Mouse (Mus musculus) layer of hippocampus, postnatal 14 days (tissue): Measurements from ENCODE around the gene Cep152. TPM values are rescaled to one million over a fixed set of nuclear protein-coding genes. Genes with fewer than 3 reads are reported as not detected.

Source experiments
- DNase-seq, 2 experiments: peaks; one replicate each; pipeline ENCODE4 v3.0.0; 2021 to 2022; ENCODE audit warnings: low spot score in 2 of 2, mixed read lengths in 1 of 2
- total RNA-seq, 2 experiments: library from RNA; stranded (reverse); gene quantifications; 2 replicates each; pipeline ENCODE4 v1.2.3; 2021

Gene Cep152
- total RNA-seq, 2 experiments from 2014 or later, result 2.9 to 3.0 TPM

DNA sequence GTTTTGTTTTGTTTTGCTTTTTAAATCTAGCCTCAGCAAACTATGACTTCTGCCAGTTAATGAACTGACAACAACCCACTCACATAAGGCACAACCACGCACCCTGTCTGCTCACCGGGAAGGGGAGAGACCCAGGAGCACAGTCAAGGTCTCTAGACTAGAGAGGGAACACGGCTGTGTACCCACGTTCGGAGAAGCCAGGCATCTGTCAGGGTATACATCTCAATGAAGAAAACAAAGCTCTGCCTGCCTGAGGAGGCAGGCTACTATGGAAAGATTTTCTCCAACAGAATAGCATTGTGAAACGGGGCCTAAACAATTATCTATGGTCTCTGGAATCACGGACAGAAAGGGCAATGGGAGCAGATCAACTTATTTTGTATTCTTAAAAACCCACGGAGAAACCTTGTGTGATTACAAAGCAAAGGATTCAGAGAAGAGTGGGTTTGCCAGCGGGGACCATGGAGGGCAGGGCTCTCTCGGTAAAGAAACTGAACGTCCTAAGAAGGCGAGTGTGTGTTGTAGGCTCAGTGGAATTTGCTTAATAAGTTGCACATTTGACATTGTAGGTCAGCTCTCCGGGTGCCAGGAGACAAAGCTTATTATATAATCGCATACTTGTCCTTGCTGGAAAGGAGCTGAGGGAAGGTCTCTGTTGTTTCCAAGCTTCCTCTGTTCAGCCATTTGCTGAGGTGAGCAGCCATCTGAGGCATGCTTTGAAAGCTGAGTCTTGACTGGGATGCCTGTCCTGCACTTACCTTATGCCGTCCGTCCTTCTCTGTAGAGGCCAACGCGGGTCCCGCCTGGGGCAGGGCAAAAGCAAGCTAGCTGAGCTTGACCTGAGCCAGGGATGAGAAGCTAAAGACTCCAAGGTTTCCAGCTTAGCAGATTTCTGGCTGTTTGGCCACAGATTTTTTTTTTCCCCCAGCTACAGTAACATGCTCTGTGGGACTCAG lies 66.0 kb downstream of the Cep152 start:
- DNase-seq, result no peak

GRCm38 (mm10) chr2:125555830-125556229 lies 69.1 kb downstream of the Cep152 start:
- no peak for DNase-seq

- DNase-seq, result no peak
Measured at GRCm38 (mm10) chr2:125548806-125549578, 75.9 kb downstream of the Cep152 start.

DNA sequence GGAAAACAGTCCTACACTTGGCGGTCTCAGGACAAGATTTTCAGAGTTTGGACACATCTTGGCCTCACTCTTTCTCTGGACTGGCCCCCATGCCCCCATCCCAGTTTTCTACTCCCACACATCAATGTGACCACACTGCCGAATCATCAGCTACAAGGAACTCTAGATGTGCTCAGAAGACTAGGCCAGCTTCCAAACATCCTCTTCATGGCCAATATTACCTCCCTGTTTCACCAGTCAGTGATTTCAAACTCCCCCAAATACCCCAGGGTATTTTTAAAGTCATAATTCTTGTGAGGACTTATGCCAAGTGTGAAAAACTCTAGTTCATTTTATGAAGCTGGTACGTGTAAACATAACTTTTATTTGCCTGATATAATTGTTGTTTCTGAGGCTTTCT lies 79.9 kb downstream of the Cep152 start:
- no peak for DNase-seq

- DNase-seq, result no peak
Measured at GRCm38 (mm10) chr2:125543646-125544045, 81.3 kb downstream of the Cep152 start.

- no peak for DNase-seq
Measured at GRCm38 (mm10) chr2:125541451-125541850, 83.5 kb downstream of the Cep152 start.

GRCm38 (mm10) chr2:125540579-125540978 lies 84.3 kb downstream of the Cep152 start:
- no peak for DNase-seq

GRCm38 (mm10) chr2:125539640-125540039 lies 85.3 kb downstream of the Cep152 start:
- no peak for DNase-seq

GRCm38 (mm10) chr2:125530665-125531064 lies 94.2 kb downstream of the Cep152 start:
- DNase-seq, result no peak

- DNase-seq, result no peak
Measured at GRCm38 (mm10) chr2:125526566-125526965, 98.3 kb downstream of the Cep152 start.

GRCm38 (mm10) chr2:125525484-125525883 lies 99.4 kb downstream of the Cep152 start:
- DNase-seq, result no peak

GRCm38 (mm10) chr2:125516594-125516993 lies 108.3 kb downstream of the Cep152 start:
- no peak for DNase-seq

DNA sequence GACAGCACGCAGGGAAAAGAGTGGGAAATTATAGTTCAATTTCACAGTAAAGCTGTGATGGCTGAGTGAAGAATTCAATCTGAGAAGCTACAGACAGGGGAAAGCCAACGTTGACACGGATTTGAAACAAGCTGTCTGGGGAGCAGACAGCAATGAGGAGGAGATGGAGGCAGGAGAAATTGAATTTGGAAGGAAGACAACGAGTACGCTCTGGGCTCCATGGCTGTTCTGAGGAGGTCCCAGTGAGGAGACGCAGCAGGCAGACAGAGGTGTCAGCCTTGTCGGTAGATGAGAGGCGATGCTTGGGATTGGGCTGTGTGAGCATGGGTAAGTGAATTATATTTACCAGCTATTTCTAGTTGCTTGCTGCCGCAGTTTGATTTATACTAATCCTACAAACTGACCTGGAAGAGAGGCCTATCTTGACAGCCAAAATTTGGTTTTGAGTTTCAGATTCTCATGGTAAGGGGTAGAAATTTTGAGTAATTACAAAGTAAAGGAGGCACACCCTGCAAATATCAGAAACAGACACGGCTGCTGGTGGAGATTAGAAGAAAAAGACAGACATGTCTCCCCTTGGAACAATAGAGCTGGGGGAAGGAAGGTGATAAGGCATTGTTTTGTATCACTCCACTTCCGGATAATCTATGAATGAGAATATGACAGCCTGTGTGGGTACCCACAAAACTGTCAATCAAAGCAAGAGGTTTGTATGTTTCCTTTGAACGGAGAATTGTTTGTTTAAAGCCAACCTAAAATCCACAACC lies 109.4 kb downstream of the Cep152 start:
- no peak for DNase-seq

DNA sequence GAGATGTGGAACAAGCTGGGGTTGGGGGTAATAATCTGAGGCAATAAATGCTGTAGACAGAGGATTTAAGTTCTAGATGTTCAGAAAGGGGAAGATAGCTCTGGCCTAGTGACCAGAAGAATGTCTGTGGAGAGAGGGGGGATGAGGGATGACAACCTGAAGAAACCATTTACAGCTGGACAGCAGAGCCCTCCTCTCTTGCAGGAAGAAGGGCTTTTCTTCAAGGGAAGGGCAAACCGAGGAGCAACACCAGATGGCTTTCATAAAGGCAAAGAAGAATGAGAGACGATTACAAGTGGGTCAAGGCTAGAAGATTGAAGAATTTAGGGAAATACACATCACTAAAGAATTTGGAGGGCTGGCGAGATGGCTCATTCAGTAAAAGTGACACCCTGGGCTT lies 110.5 kb downstream of the Cep152 start:
- DNase-seq, result no peak

Other genes with a start within 250 kb of the Cep152 start
- gene Gm9913, start 120.0 kb downstream of the Cep152 start, total RNA-seq, result under 1 TPM; 0.43 to 0.48 TPM
- gene Fbn1, start 117.1 kb downstream of the Cep152 start, total RNA-seq, result 10 to 100 TPM; 10.4 to 10.5 TPM
- gene Eid1, start 48.0 kb upstream of the Cep152 start, total RNA-seq, result 100 to 1,000 TPM; 323 to 341 TPM
- 1 to 10 TPM; 5.8 to 7.3 TPM for gene Shc4, start 99.0 kb upstream of the Cep152 start, total RNA-seq
- gene Secisbp2l, start 157.8 kb upstream of the Cep152 start, total RNA-seq, result 100 to 1,000 TPM; 114 to 121 TPM
- 10 to 100 TPM; 26.4 to 27.1 TPM for gene Galk2, start 234.0 kb upstream of the Cep152 start, total RNA-seq
- gene Cops2, start 234.0 kb upstream of the Cep152 start, total RNA-seq, result 100 to 1,000 TPM; 110 to 116 TPM